Mouse (Mus musculus) Muller cell, postnatal 12 days (primary cell): ENCODE results near the gene Ephb4.
A peak's percentile ranks its signal among the peaks of the same experiment; 100 is the strongest.

Source experiments
- DNase-seq: peaks from one replicate; pipeline ENCODE4 v3.0.0-alpha.2; 2015; ENCODE audit errors: inconsistent ontology term

The Ephb4 gene

DNA sequence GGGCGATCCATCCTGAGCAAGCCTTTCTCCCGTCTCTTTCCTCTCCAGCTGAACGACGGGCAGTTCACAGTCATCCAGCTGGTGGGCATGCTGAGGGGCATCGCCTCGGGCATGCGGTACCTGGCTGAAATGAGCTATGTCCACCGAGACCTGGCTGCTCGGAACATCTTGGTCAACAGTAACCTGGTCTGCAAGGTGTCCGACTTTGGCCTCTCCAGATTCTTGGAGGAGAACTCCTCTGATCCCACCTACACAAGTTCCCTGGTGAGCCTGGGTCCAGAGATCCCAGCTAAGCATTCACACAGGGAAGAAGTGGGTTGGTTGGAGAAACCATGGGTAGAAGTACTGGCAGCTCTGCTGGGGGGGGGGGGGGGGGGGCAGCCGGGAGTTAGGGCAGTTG is 19.8 kb downstream of the Ephb4 start:
- DNase-seq = no peak

DNA sequence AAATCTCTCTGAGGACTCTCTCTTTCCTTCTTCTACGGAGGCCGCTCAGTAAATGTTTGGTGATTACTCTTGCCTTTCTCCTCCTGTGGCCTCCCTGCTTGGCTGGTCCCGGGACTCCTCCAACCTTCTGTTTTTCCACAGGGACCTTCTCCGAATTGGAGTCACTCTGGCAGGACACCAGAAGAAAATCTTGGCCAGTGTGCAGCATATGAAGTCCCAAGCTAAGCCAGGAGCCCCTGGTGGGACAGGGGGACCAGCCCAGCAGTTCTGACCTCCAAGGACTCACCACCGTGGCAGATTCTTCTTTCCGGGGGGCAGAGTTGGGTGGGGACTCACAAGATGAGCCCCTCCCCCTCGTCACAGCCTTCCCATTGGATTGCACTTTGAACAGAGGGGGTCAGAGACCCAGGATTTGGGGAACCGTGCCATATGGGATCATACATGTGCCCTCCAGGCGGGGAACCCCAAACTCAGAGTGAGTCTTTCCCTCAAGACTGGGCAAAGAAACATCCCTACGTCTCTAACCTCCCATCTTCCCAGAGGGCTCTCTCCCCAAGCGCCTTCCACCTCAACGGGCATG is 23.6 kb downstream of the Ephb4 start:
- DNase-seq = no peak

DNA sequence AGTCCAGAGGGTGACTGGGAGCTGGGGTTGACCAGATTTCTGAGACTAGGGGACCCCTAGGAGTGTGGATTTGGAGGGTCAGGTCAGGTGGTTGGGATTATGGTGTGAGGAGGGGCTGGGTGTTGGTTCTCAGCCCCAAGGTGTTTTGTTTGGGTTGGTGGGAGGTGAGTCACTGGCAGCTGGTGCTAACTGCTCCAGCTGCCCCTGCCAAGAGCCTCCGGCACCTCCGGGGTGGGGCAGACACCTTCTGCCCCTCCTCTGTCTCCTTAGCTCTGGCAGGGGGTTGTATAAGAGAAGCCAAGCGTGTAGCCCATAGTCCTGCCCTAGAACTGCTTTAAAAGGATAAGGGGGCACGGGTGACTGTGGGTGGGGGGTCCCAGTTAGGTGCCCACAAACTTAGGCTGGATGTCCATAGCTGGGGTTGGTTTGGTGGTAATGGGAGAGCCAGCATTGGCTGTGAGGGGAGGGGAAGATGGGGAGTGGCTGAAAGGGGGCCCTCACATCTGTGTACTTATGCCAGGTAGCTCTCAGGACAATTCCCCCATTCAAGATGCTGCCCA is 24.7 kb downstream of the Ephb4 start:
- no peak for DNase-seq

DNA sequence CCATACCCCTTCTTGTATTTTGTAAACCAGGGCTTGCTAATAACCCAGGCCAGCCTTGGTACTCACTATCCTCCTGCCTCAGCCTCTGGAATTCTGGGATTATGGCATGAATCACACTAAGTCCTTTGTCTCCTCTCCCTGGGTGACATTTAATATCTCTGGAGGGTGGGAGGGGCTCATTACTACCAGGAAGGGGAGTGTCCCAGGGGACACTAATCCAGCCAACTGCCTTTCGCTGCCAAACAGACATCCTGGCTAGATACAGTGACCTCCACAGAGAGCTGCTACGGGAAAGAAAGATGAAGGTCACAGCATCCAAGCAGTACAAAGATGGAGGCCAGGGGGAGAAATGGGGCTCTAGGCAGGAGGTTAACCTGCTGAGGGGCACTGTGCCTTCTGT is 25.7 kb downstream of the Ephb4 start:
- peak; percentile 42 for DNase-seq

DNA sequence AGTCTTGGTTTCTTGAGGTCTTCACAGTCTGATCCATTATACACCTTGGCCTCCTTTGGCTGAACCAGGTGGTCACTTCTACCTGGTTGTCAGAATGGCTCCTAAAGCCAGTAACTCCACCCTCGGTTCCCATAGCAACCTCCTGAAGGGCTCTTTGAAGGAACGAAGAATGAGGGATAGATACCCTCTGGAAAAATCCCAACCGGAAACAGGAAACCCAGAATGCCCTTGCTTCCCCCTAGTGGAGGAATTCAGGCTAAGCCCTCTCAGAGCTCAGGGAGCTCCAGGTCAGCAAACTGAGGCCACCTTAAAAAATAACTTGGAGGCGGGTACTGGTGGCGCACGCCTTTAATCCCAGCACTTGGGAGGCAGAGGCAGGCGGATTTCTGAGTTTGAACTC is 26.3 kb downstream of the Ephb4 start:
- no peak for DNase-seq

DNA sequence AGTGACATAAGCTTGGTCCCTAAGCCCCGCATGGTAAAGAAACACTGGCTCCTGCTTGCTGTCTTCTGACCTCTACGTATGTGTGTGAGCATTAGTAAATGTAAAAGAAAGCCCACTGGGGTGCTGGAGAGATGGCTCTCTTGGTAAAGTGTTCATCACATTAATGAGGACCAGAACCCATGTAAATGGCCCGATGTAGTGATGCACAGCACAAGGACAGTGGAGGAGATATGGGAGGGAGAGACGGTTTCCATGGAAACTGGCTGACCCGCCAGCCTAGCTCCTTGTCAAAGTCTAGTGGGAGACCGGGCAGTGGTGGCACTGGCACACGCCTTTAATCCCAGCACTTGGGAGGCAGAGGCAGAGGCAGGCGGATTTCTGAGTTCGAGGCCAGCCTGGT is 26.8 kb downstream of the Ephb4 start:
- DNase-seq = no peak

DNA sequence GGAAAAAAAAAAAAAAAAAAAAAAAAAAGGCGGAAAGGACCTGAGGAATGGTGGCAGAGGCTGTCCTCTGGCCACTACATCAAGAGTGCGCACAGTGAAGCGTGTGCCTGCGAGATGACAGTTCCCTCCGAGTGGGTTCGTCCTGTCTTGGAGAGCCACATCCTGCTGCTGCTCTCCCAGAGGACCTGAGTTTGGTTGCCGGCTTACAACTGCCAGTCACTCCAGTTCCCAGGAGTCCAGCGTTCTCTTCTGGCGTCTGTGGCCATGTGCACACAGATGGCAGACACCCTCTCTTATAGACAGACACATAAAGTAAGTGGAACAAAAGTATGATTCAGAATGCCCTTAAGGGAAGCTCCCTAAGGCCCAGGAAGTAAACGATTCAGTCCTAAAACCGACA is 27.3 kb downstream of the Ephb4 start:
- no peak for DNase-seq

DNA sequence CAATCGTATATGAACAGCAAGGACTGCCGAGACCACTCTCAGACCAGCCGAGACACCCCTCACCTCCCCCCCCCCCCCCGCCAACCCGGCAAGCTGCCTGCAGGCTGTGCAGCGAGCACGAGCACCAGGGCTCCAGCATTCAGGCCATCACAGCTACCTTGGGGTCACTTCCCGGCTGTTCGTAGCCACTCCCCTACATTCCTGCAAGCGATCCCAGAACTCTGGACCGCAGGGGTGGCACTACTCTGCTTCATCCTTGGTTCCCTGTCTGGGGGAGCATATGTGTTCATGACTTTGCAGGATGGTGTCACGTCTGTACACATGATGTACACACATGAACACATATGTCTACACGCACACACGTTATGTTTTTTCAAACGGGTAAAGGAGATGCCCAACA is 27.7 kb downstream of the Ephb4 start:
- DNase-seq = no peak

DNA sequence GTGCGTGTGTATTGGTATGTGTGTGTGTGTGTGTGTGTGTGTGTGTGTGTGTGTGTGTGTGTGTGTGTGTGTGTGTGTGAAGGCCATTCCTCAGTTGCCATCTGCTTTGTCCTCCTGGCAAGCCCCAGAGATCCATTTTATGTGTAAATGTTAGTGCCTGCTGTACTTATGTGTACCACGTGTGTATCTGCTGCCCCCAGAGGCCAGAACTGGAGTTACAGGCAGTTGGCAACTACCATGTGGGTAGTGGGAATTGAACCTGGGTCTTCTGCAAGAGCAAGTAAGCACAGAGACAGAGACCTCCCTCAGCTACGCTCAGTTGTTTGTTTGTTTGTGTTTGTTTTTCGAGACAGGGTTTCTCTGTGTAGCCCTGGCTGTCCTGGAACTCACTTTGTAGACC is 31.2 kb downstream of the Ephb4 start:
- no peak for DNase-seq

DNA sequence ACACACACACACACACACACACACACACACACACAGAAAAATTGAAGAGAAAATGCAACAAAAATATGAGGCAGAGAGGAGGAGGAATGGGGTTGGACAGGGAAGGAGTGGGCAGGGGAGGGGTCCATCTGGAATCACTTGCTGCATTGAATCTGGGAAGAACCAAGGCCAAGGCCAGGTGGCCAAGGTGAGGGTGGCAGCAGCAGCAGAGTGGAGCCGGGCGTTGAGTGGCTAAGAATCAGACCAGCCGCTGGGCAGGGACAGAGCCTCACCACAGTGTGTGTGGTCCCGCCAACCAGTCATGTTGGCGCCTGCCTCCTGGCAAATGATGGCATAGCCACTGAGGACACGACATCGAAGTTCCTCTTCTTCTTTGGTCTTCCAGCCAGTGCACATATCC is 33.5 kb downstream of the Ephb4 start:
- no peak for DNase-seq

DNA sequence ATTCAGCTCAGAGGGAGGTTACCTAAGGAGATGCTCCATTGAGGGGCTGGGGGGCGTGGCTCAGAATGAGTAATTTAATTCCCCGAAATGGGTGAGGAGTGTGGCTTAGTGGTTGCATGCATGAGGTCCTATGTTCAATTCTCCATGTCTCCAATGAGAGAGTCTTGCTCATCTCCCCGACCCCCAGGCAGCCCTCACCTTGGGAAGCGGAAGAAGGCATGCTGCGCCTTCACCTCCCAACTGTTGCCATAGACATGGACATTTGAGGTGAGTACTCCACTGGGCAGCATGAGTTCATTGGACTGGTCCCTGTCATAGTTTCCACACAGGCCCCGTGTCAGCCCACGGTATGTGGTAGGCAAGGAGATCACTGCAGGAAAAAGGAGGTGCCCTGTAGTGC is 36.8 kb downstream of the Ephb4 start:
- no peak for DNase-seq

DNA sequence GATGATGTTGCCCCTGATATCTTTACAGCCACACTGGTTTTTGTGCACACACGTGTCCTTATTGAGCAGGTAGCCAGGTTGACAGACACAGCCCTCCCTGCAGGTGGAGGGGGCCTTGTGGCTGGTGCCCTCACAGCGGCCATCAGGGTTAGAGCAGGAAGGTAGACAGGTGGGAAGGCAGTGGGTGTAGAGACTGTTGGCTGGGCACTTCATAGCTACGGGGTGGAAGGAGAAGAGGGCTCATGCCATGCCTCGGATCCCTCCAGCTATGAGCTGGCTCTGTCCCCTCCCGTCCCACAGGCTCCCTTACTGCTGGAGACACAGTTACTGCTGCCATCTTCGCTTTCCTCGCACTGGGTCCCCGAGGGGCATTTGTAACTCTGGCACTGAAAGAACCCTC is 41.7 kb downstream of the Ephb4 start:
- no peak for DNase-seq

DNA sequence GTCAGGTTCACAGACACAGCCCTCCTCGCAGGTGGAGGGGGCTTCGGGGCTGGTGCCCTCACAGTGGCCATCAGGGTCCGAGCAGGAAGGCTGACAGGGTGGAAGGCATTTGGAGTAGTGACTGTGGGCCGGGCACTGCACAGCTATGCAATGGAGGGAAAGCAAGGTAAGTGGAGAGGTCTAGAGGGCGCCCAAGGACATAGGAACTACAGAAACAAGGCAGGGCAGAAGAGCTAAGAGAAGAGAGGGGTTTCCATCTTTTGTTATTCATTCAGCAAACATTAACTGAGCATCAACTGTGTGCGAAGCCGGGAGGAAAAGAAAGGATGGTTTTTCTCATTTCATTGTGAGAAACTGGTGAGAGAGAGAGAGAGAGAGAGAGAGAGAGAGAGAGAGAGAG is 44.5 kb downstream of the Ephb4 start:
- no peak for DNase-seq

DNA sequence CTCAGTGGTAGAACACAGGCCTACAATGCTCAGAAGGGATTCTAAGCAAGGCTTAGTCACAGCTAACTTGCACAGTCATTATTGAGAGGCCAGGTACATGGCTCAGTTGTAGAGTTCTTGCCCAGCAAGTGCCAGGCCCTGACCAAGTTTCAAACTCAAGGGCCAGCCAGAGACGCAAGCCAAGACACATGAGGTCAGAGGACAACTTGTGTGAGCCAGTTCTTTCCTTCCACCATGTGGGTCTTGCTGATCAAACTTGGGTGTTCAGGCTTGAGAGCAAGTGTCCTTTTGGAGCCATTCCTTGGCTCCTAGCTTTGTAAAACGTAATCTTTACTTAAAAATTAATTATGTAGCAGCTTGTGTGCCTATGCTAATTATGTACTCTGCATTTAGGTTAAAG is 54.2 kb downstream of the Ephb4 start:
- no peak for DNase-seq

DNA sequence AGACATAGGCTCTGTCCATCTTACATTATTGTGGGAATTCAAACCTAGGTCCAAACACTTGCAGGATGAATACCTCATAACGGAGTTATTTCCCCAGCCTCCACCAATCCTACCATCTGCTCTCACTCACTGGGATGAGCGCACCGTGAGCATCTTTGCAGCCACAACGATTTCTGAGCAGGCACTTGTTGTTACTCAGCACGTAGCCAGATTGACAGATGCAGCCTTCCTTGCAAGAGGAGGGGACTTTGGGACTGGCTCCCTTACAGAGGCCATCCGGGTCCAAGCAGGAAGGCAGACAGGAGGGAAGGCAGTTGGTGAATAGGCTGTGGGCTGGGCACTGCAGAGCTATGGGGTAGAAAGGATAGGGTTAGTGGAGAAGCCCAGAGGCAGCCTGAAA is 59.5 kb downstream of the Ephb4 start:
- DNase-seq = no peak

DNA sequence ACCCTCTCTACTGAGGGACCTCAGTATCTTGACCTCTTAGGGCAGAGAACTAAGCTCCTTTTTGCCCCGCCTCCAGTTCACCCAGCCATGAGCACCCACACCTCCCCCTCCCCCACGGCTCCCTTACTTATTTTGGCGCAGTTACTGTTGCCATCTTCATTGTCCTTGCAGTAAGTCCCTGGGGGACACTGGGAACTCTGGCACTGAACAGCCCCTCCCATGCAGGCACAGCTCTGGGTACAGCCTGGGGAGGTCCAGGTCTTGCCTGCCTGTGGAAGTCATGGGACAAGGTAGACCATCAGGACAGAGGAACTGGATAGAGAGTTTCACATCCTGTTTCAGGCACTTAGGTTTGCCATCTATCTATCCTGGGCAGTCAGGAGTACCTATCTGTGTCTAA is 60.2 kb downstream of the Ephb4 start:
- DNase-seq = no peak

DNA sequence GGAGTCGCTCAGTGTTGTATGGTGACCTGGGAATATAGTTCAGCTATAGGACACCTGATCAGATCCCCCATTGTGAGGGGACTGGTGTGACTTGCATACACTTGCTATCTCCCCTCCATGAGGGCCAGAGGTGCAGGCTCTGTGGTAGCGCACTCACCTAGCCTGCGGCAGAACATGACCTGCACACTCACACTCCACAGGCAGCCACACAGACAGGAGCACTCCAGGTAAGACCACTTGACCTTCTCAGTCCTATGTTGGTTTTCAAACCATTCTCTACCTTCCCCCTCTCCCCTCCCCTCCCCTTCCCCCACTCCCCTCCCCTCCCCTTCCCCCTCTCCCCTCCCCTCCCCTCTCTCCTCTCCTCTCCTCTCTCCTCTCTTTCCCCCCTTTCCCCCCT is 60.6 kb downstream of the Ephb4 start:
- no peak for DNase-seq

DNA sequence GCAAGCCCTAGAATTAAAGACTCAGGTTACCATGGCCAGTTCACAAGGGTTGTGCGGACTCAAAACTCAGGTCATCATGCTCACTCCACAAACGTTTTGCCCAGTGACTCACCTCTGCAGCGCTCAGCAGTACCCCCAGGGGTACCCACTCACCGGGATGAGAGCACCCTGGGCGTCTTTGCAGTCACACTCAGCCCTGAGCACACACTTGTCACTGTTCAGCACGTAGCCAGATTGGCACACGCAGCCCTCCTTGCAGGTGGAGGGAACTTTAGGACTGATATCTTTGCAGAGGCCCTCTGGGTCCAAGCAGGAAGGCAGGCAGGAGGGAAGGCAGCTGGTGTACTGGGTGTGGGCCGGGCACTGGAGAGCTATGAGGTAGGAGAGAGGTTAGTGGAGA is 61.3 kb downstream of the Ephb4 start:
- no peak for DNase-seq

DNA sequence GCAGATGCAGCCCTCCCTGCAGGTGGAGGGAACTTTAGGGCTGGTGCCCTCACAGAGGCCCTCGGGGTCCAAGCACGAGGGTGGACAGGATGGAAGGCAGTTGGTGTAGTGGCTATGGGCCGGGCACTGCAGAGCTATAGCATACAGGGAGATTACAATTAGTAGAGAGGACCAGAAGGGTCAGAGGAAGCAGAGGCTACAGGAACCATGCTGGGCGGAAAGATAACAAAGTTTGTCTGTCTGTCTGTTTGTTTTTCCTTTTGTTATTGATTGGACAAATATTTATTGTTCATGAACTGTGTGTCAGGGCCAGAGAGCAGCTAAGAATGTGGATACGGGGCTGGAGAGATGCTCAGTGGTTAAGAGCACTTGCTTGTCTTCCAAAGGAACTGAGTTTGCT is 64.3 kb downstream of the Ephb4 start:
- DNase-seq = no peak

DNA sequence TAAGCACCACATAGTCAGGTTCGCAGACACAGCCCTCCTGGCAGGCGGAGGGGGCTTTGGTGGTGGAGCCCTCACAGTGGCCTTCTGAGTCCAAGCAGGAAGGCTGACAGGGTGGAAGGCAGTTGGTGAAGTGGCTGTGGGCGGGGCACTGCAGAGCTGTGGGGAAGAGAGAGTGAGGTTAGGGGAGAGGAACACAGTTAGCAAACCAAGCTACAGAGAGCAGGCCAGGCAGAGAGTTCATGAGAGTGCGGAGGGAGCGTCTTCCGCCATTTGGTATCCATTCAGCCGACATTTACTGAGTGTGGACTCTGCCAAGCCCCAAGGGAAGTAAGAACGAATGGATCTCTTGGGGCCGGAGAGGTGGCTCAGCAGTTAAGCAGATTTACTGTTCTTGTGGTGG is 69.2 kb downstream of the Ephb4 start:
- no peak for DNase-seq

DNA sequence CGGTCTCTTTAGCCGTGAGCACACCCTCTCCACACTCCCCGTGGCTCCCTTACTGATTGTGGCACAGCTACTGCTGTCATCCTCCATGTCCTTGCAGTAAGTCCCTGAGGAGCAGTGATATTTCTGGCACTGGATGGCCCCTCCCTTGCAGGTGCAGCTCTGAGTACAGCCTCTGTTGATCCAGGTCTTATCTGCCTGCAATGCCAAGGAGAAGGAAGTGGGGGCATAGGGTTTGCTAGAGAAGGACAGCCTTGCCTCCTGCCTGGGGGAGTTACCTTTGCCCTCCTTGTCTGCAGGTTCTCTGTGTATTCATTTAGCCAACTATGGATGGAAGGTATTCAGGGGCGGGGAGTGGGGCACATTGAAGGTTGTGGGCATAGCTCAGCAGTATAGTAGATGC is 69.9 kb downstream of the Ephb4 start:
- DNase-seq = no peak

DNA sequence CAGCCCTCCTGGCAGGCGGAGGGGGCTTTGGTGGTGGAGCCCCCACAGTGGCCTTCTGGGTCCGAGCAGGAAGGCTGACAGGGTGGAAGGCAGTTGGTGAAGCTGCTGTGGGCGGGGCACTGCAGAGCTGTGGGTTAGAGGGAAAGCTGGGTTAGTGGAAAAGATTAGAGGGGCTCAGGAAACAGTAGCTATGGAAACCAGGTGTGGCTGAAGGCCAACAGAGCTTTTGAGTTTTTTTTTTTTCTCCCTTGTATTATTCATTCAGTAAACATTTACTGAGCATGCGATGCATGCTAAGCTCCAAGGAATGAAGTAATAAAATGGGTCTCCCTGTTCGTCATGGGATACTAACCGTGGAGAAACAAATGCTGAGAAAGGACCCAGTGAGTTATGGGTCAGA is 75.7 kb downstream of the Ephb4 start:
- no peak for DNase-seq
